In genomic region chr8:104539566-104539965, GRCm38 (mm10) we compare ENCODE assay signal across 12 mouse cellular contexts. TPM values are rescaled to one million over a fixed set of nuclear protein-coding genes. Genes with fewer than 3 reads are reported as not detected.
DNase-seq lines count a peak whose midpoint lies in the region; TF ChIP-seq lines count a peak whose summit lies in the region.
"Had no signal": no experiment of that assay in that cellular context is flagged by ENCODE, and none has a peak within 500 bp of the region (broad histone marks: within the 10 kb centered on the region; RNA-seq: fewer than 3 reads in every experiment).

No protein-coding gene starts in this region.

- TF ChIP-seq POLR2A in MEL (IDR thresholded peaks at IDR 0.05; ENCODE audit: control insufficient read depth in 1 of 2, insufficient read depth in 1 of 2, low read depth in 1 of 2, low read length in 2 of 2, poor library complexity in 1 of 2), result no peak

- H3K4me1 ChIP-seq in MEL (ENCODE audit: control insufficient read depth in 1 of 2, insufficient read depth in 2 of 2, low read length in 2 of 2), result peaks cover 3 to 14% of the 10 kb centered on the region in 2 experiments; a peak in 3 of 4 replicates

- H3K27me3 ChIP-seq in MEL (ENCODE audit: control insufficient read depth in 1 of 2, insufficient read depth in 2 of 2, low read length in 2 of 2), result no peaks in the 10 kb centered on the region

- TF ChIP-seq RAD21 in MEL (IDR thresholded peaks at IDR 0.05; ENCODE audit: low read depth, low read length), result no peak

- H3K36me3 ChIP-seq in MEL (ENCODE audit: control insufficient read depth in 1 of 2, insufficient read depth in 2 of 2, low read length in 2 of 2), result peaks cover 0 to 9% of the 10 kb centered on the region in 2 experiments; a peak in 2 of 4 replicates
- H3K36me3 ChIP-seq: limb, embryonic 10.5 days had no signal

- TF ChIP-seq EP300 in MEL (IDR thresholded peaks at IDR 0.05; ENCODE audit: low read depth in 1 of 2, low read length in 2 of 2), result peak; percentile 29 to 64; a peak in 3 of 4 replicates

- H3K27ac ChIP-seq in MEL (ENCODE audit: control insufficient read depth, low read depth, low read length), result no peak overlapping the region
- H3K27ac ChIP-seq: kidney, postnatal 0 days; limb, embryonic 10.5 days; liver, embryonic 14.5 days had no signal

- no peaks in the 10 kb centered on the region for H3K79me2 ChIP-seq in MEL (ENCODE audit: control insufficient read depth, insufficient read depth, low read length, poor library complexity)

- no peak for TF ChIP-seq CTCF in MEL (IDR thresholded peaks at IDR 0.05 in 2 of 3, conservative IDR thresholded peaks at IDR 0.05 in 1 of 3; ENCODE audit: control insufficient read depth in 1 of 3, insufficient read depth in 1 of 3, low read depth in 2 of 3, low read length in 3 of 3, poor library complexity in 1 of 3, severe bottlenecking in 1 of 3)

- H3K4me3 ChIP-seq in MEL (ENCODE audit: control insufficient read depth in 1 of 2, insufficient read depth in 1 of 2, low read depth in 2 of 2, low read length in 2 of 2), result no peak overlapping the region
- H3K4me3 ChIP-seq: limb, embryonic 10.5 days had no signal

- no peak overlapping the region for H3K9ac ChIP-seq in MEL (ENCODE audit: control insufficient read depth, low read depth, low read length, poor library complexity, severe bottlenecking)
- H3K9ac ChIP-seq: liver, embryonic 14.5 days had no signal

- peak; percentile 82 for DNase-seq in heart, adult 11 months
- no peak for DNase-seq in heart, adult 18-20 months
- peak; percentile 56 for DNase-seq in MEL (ENCODE audit: low read depth, low spot score)
- peak; percentile 77 for DNase-seq in adrenal gland, adult 2 months
- peak; percentile 35 for DNase-seq in layer of hippocampus, adult 9-10 months (ENCODE audit: low spot score)
- no peak for DNase-seq in c-Kit-positive CD71-positive TER-119-positive erythroid progenitor cells, embryonic 14.5 days (ENCODE audit: low spot score)
- no peak for DNase-seq in heart, adult 9 months (ENCODE audit: low spot score in 2 of 2)
- DNase-seq in spleen, postnatal 10 days (ENCODE audit: low spot score in 2 of 2), result no peak
- DNase-seq: lung, postnatal 36 days had no signal

- no peaks in the 10 kb centered on the region for H3K9me3 ChIP-seq in MEL (replicated peaks; ENCODE audit: insufficient read depth, low read length)
- H3K9me3 ChIP-seq: limb, embryonic 10.5 days had no signal

TF ChIP-seq in MEL, 35 proteins besides CTCF, POLR2A, EP300 and RAD21:
- TF ChIP-seq TCF12 (IDR thresholded peaks at IDR 0.05; ENCODE audit: low read depth, low read length) (peak; percentile 36; the same call in 1 of the 2 replicates), MAZ (IDR thresholded peaks at IDR 0.05; ENCODE audit: low read depth, low read length) (no peak), MYC (IDR thresholded peaks at IDR 0.05; ENCODE audit: low read depth, low read length) (no peak), KAT2A (conservative IDR thresholded peaks at IDR 0.05; ENCODE audit: low read depth, low read length) (no peak), GATA1 (IDR thresholded peaks at IDR 0.05; ENCODE audit: low read depth, low read length) (0 out of 2 replicates have a peak, but pooled peaks have one; percentile 37), NELFE (IDR thresholded peaks at IDR 0.05; ENCODE audit: low read depth, low read length) (no peak), USF1 (IDR thresholded peaks at IDR 0.05; ENCODE audit: low read depth, low read length) (no peak)

RNA-seq across cellular contexts. Expression of gene Car7, which starts 5.1 kb away (rescaled TPM):
- total RNA-seq in heart, adult 18-20 months (2021), result 1 to 10 TPM; 1.5 to 2.7 TPM
- 2.9 and 3.1 TPM in 2 replicates for total RNA-seq in MEL (2012; rRNA removed)
- 1 to 10 TPM in 1 of 2 experiments, not detected in 1; 2.4 TPM for polyA plus RNA-seq in MEL (2012; ENCODE audit: insufficient read depth in 1 of 2, insufficient read length in 2 of 2, low read depth in 1 of 2, low replicate concordance in 2 of 2, missing spikeins in 1 of 2)
- 1 to 10 TPM; 1.9 to 4.2 TPM for total RNA-seq in adrenal gland, adult 2 months (2021)
- polyA plus RNA-seq in adrenal gland, adult 2 months (2012; rRNA removed), result 13.4 and 14.5 TPM in 2 replicates

RNA-seq across cellular contexts. Expression of gene Nae1, which starts 5.1 kb away (rescaled TPM):
- total RNA-seq in heart, adult 18-20 months (2021), result 10 to 100 TPM; 26.8 to 34.9 TPM
- 41.9 and 49.7 TPM in 2 replicates for total RNA-seq in MEL (2012; rRNA removed)
- 10 to 100 TPM in 1 of 2 experiments, not detected in 1; 39.2 TPM for polyA plus RNA-seq in MEL (2012; ENCODE audit: insufficient read depth in 1 of 2, insufficient read length in 2 of 2, low read depth in 1 of 2, low replicate concordance in 2 of 2, missing spikeins in 1 of 2)
- total RNA-seq in adrenal gland, adult 2 months (2021), result 10 to 100 TPM; 31.1 to 40.8 TPM
- polyA plus RNA-seq in adrenal gland, adult 2 months (2012; rRNA removed), result 1.1 and 2.0 TPM in 2 replicates

RNA-seq across cellular contexts. Expression of gene Terb1, which starts 29.9 kb away (rescaled TPM):
- not detected for total RNA-seq in heart, adult 18-20 months (2021)
- total RNA-seq in MEL (2012; rRNA removed), result not detected in 2 replicates
- polyA plus RNA-seq in MEL (2012; ENCODE audit: insufficient read depth in 1 of 2, insufficient read length in 2 of 2, low read depth in 1 of 2, low replicate concordance in 2 of 2, missing spikeins in 1 of 2), result not detected
- not detected for total RNA-seq in adrenal gland, adult 2 months (2021)
- not detected in 2 replicates for polyA plus RNA-seq in adrenal gland, adult 2 months (2012; rRNA removed)
- polyA plus RNA-seq: liver, embryonic 14.5 days had no signal

RNA-seq across cellular contexts. Expression of gene Pdp2, which starts 51.7 kb away (rescaled TPM):
- 10 to 100 TPM; 18.1 to 22.5 TPM for total RNA-seq in heart, adult 18-20 months (2021)
- 12.2 and 12.3 TPM in 2 replicates for total RNA-seq in MEL (2012; rRNA removed)
- 10 to 100 TPM in 1 of 2 experiments, not detected in 1; 12.4 TPM for polyA plus RNA-seq in MEL (2012; ENCODE audit: insufficient read depth in 1 of 2, insufficient read length in 2 of 2, low read depth in 1 of 2, low replicate concordance in 2 of 2, missing spikeins in 1 of 2)
- 10 to 100 TPM; 30.7 to 37.3 TPM for total RNA-seq in adrenal gland, adult 2 months (2021)
- polyA plus RNA-seq in adrenal gland, adult 2 months (2012; rRNA removed), result 6.5 and 7.6 TPM in 2 replicates

Comparison
In these comparisons a context has a peak if more than half of its experiments do, and no peak if none do; other contexts are left out.
1. DNase-seq: peak in heart, adult 11 months (single experiment), MEL (single experiment), adrenal gland, adult 2 months (single experiment) and layer of hippocampus, adult 9-10 months (single experiment); none in heart, adult 18-20 months (0 of 2), c-Kit-positive CD71-positive TER-119-positive erythroid progenitor cells, embryonic 14.5 days (single experiment), heart, adult 9 months (0 of 2) and spleen, postnatal 10 days (0 of 2).